Mouse (Mus musculus) hindbrain, postnatal 0 days (tissue): ENCODE measurements around the gene Dnmbp. TPM values are rescaled to one million over a fixed set of nuclear protein-coding genes. Genes with fewer than 3 reads are reported as not detected.

Source experiments
- ATAC-seq: fragments of 200-750 bp; cut with Nextera tagmentation; 2 replicates; pipeline ENCODE4 v1.8.0; 2017; ENCODE audit warnings: mild to moderate bottlenecking, moderate TSS enrichment, moderate library complexity
- DNase-seq: peaks from one replicate; pipeline ENCODE4 v3.0.0-alpha.2; 2015; ENCODE audit warnings: low spot score
- H3K27ac ChIP-seq: fragments of 300-500 bp; sonication (generic); 2 replicates; pipeline ENCODE4 v1.5.1; 2014; ENCODE audit warnings: mild to moderate bottlenecking
- H3K27me3 ChIP-seq: fragments of 300-500 bp; sonication (generic); 2 replicates; pipeline ENCODE4 v1.6.1; 2014; ENCODE audit warnings: low read length, mixed read lengths; ENCODE audit not compliant: insufficient read depth
- H3K36me3 ChIP-seq: fragments of 300-500 bp; sonication (generic); 2 replicates; pipeline ENCODE4 v1.6.1; 2014; ENCODE audit warnings: low read length, mixed read lengths; ENCODE audit not compliant: insufficient read depth
- H3K4me1 ChIP-seq: fragments of 300-500 bp; sonication (generic); 2 replicates; pipeline ENCODE4 v1.6.1; 2014; ENCODE audit warnings: antibody characterized with exemption, low read length, mixed read lengths; ENCODE audit not compliant: insufficient read depth
- H3K4me2 ChIP-seq: fragments of 300-500 bp; sonication (generic); 2 replicates; pipeline ENCODE4 v1.6.1; 2014; ENCODE audit warnings: low read depth, mild to moderate bottlenecking, low read length, moderate library complexity, mixed read lengths
- H3K4me3 ChIP-seq: fragments of 300-500 bp; sonication (generic); 2 replicates; pipeline ENCODE4 v1.5.1; 2014; ENCODE audit warnings: low read length
- H3K9ac ChIP-seq: fragments of 300-500 bp; sonication (generic); replicated peaks from 2 replicates; pipeline ENCODE4 v1.6.1; 2014; ENCODE audit warnings: mild to moderate bottlenecking, low read length, moderate library complexity, mixed read lengths
- H3K9me3 ChIP-seq: fragments of 300-500 bp; sonication (generic); 2 replicates; pipeline ENCODE4 v1.6.1; 2016; ENCODE audit warnings: low read length, mixed read lengths
- CTCF ChIP-seq: IDR thresholded peaks from 2 replicates; pipeline ENCODE4 v1.5.1; 2016; ENCODE audit warnings: antibody characterized with exemption, control low read depth, low read depth
- WGBS: fragments of 180-500 bp; shearing (Covaris S2); extraction: QIAGEN DNeasy Blood & Tissue Kit; methylation state at CpG from one replicate; pipeline ENCODE4 v1.1.7; 2014; 5-methylcytosine and 5-hydroxymethylcytosine counted together
- polyA plus RNA-seq: library from polyadenylated mRNA; unstranded; fragments of >200 nt; fragmentation: Nextera tagmentation; extraction: Ambion mirVana; gene quantifications from 2 replicates; pipeline ENCODE4 v1.2.1, GENCODE M21; 2015
- total RNA-seq: library from RNA; depleted of rRNA; stranded (reverse); fragments of >200 nt; gene quantifications from 2 replicates; pipeline ENCODE4 v1.2.3, GENCODE M21; 2014

Dnmbp gene
- total and polyA plus RNA-seq, 2 experiments from 2014 or later: 6.5 to 13.3 TPM

DNA sequence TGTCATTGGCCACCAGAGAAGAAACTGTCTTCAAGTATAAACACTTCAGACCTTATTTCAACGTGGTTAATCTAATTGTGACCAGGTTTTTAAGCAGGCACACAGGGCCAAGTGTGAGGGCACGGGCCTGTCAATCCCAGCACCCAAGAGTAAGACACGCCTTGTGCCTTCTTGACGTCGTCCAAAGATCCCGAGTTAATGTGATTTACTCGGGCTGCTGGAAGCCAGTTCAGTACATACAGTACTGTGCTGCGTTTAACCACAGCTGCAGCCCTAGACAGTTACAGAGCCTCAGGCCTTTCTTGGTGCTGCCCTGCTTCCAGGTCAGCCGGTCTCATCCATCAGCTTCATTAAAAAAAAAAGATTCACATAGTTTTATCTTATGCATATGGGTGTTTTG lies 24.6 kb downstream of the Dnmbp start:
- no peak overlapping the region for H3K9ac ChIP-seq
- no peak for DNase-seq
- WGBS: 60% methylated on average over 9 of the region's 9 CpGs
- H3K27ac ChIP-seq: no peak overlapping the region
- TF ChIP-seq CTCF: no peak
- no peak overlapping the region for H3K4me2 ChIP-seq
- H3K27me3 ChIP-seq: no peaks in the 10 kb centered on the region
- no peaks in the 10 kb centered on the region for H3K4me1 ChIP-seq
- no peak overlapping the region for H3K4me3 ChIP-seq
- ATAC-seq: no peak
- no peaks in the 10 kb centered on the region for H3K9me3 ChIP-seq
- peaks cover 3% of the 10 kb centered on the region for H3K36me3 ChIP-seq

DNA sequence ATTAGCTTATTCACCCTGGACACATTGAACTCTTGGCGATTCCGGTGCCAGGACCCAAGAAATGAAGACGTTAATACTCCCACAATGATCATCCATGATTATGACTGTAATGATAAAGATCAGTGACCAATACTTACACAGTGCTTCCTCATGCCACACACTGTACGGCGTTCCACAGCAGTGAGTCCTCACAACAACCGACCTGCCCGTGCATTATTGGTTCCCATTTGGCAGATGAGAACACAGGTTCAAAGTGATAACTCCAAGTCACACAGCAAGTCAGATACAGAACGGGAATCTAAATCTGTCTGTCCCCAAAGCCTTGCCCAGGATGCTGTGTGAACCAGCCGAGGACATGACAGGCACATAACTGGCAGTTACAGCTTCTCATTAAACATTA lies 25.0 kb downstream of the Dnmbp start:
- no peak overlapping the region for H3K27ac ChIP-seq
- ATAC-seq: no peak
- TF ChIP-seq CTCF: no peak
- H3K36me3 ChIP-seq: peaks cover 5% of the 10 kb centered on the region
- H3K9ac ChIP-seq: no peak overlapping the region
- no peaks in the 10 kb centered on the region for H3K9me3 ChIP-seq
- DNase-seq: no peak
- 91% methylated on average over 9 of the region's 9 CpGs for WGBS
- no peaks in the 10 kb centered on the region for H3K4me1 ChIP-seq
- no peak overlapping the region for H3K4me3 ChIP-seq
- H3K27me3 ChIP-seq: no peaks in the 10 kb centered on the region
- no peak overlapping the region for H3K4me2 ChIP-seq

DNA sequence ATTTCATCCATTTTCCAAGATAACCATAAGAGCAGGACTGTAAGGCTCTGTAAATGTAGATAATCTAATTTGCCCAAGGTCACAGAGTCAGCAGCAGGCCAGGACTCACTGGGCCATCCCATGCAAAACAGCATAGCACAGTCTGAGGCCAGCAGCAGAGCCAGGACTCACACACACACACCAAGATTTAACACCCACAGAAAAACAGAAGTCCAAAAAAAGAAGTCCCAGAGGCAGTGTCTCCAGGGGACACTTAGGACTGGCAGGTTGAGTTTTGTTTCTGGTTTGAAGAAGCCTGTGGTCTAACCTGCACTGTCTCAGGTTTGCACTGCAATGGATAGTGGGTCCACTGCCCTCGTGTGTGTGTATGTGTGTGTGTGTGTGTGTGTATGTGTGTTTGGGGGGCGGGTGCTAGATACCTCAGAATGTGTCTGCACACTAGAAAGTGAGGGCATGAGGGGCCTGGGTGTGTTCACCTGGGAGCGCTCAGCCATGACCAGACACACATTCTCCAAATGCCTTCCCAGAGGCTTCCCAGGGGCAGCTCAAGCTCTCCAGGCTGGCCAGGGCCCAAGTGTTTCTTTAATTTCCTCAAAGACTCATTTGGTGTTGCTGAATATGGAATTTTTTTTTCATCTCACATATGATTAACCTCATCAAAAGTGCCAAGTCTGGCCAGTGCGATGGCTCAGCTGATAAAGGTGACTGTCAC lies 27.1 kb downstream of the Dnmbp start:
- ATAC-seq (no peak), DNase-seq (no peak)
- H3K9me3 ChIP-seq: no peaks in the 10 kb centered on the region
- TF ChIP-seq CTCF: no peak
- H3K27ac ChIP-seq: no peak overlapping the region
- no peaks in the 10 kb centered on the region for H3K27me3 ChIP-seq
- peaks cover 5% of the 10 kb centered on the region for H3K36me3 ChIP-seq
- no peak overlapping the region for H3K4me2 ChIP-seq
- WGBS: 85% methylated on average over 4 of the region's 4 CpGs
- no peak overlapping the region for H3K9ac ChIP-seq
- H3K4me1 ChIP-seq: no peaks in the 10 kb centered on the region
- H3K4me3 ChIP-seq: no peak overlapping the region

DNA sequence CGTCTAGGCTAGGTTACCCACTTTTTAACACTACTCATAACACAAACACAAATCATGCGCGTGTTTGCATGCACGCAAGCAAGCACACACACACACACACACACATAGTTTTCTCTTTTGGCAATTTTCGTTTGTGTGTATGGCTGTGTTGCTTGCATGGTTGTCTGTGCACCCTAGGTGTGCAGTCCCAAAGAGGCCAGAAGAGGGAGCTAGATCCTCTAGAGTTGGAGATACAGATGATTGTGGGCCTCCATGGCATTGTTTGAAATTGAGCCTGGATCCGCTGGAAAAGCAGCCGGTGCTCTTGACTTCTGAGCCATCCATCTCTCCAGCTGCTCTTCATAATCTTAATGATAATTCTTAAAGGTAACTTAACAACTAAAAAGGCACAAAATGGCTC lies 33.5 kb downstream of the Dnmbp start:
- peak; percentile 35; the same call in 1 of the 2 replicates for TF ChIP-seq CTCF
- ATAC-seq (no peak), DNase-seq (no peak)
- Histone ChIP-seq H3K4me3 (no peak overlapping the region), H3K27ac (no peak overlapping the region), H3K9me3 (no peaks in the 10 kb centered on the region), H3K4me2 (no peak overlapping the region), H3K36me3 (peaks cover 11% of the 10 kb centered on the region), H3K27me3 (no peaks in the 10 kb centered on the region), H3K9ac (no peak overlapping the region), H3K4me1 (no peaks in the 10 kb centered on the region)
- WGBS: 93% methylated on average over 7 of the region's 7 CpGs

DNA sequence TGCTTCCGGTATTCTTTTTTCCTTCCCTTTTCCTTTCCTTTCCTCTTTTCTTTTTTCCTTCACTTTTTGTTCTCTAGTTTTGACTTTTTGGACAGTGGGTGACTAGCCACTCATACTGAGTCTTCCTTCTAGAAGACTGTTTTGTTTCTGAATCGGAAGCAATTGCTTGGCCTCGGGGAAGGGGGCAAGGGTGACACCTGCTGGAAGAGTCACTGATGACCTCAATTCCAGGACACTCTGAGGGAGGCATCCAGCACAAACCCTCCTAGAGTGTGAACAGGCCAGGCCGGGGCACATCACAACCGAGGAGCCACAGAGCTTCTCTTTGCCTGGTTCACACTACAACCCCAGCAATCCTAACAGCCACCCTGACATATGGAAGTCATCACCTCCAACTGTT lies 34.0 kb downstream of the Dnmbp start:
- DNase-seq (peak; percentile 40), ATAC-seq (no peak)
- Histone ChIP-seq H3K27ac (no peak overlapping the region), H3K9ac (no peak overlapping the region), H3K4me1 (no peaks in the 10 kb centered on the region), H3K4me2 (no peak overlapping the region), H3K36me3 (peaks cover 15% of the 10 kb centered on the region), H3K9me3 (no peaks in the 10 kb centered on the region), H3K4me3 (no peak overlapping the region), H3K27me3 (no peaks in the 10 kb centered on the region)
- TF ChIP-seq CTCF: peak; percentile 53
- whole genome bisulfite sequencing: 43% methylated on average over 5 of the region's 5 CpGs

DNA sequence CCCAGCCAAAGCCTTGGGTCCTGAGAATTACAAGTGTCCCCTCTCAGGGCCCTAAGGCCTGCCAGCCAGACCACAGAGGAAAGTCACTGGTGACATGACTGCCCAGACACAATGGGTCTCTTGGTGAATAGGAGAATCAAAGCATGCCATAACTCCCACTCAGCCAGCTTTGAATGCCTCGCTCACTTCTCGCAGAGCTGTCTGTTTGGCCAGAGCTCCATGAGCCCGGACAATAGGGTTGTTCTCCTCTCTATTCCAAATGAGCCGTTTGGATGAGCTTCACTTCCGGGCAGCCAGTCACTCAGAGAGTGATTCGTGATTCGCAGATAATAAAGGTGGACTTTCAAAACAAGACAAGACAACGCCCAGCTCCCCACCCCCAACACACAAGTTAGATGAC lies 34.9 kb downstream of the Dnmbp start:
- WGBS: 25% methylated on average over 8 of the region's 8 CpGs
- H3K4me1 ChIP-seq: no peaks in the 10 kb centered on the region
- no peak overlapping the region for H3K27ac ChIP-seq
- no peak overlapping the region for H3K4me2 ChIP-seq
- no peak overlapping the region for H3K9ac ChIP-seq
- peaks cover 9% of the 10 kb centered on the region; the same call in 1 of the 2 replicates for H3K36me3 ChIP-seq
- DNase-seq (no peak), ATAC-seq (peak; percentile 27; the same call in 1 of the 2 replicates)
- no peaks in the 10 kb centered on the region for H3K27me3 ChIP-seq
- no peak for TF ChIP-seq CTCF
- no peak overlapping the region for H3K4me3 ChIP-seq
- no peaks in the 10 kb centered on the region for H3K9me3 ChIP-seq

DNA sequence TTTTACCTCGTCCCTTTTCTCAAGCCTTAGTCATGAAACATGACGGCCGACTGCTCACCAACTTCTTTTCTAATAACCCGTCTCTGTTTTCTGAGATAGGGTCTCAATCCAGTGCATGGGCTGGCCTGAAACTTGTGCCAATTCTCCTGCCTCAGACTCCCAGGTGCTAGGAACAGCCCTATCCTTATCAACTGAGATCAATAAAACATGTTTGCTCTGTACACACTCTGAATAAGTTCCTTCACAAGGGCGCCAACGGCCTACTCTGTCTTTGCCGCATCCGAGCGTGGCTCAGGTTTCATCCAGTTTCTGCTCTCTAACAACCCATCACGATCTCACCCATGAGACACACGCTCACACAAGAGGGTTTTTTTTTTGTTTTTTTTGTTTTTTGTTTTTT lies 35.7 kb downstream of the Dnmbp start:
- DNase-seq: no peak
- WGBS: 90% methylated on average over 11 of the region's 11 CpGs
- no peak for ATAC-seq
- Histone ChIP-seq H3K36me3 (peaks cover 9% of the 10 kb centered on the region; the same call in 1 of the 2 replicates), H3K4me1 (no peaks in the 10 kb centered on the region), H3K9ac (no peak overlapping the region), H3K27ac (no peak overlapping the region), H3K4me2 (no peak overlapping the region), H3K4me3 (no peak overlapping the region), H3K9me3 (no peaks in the 10 kb centered on the region), H3K27me3 (no peaks in the 10 kb centered on the region)
- TF ChIP-seq CTCF: no peak
